Mouse (Mus musculus): ENCODE results near the gene Ropn1l. TPM values are rescaled to one million over a fixed set of nuclear protein-coding genes. Genes with fewer than 3 reads are reported as not detected.

Ropn1l gene
- total and polyA plus RNA-seq, 3 experiments, result 1.1 to 2.9 (median 2.0) TPM

DNA sequence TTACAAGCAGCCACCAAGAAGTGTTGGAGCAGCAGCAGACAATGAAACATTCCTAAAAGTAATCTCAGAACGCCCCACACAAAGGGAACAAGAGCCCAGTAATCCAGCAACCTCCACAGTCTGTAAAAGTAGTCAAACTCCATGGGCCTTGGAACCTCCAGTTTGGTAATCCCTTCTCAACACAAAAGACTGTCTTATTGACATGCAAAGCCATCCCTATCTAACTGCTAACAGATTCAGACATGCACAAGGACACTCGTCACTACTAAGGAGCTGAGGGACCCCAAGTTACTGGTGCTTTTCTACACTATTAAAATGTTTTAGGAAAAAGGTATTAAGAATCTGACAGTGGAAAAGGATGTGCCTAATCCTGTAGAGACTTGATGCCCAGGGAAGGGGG is 33.9 kb upstream of the Ropn1l start:
- H3K4me2 ChIP-seq (ENCODE audit: insufficient read depth, low read depth, poor library complexity, severe bottlenecking), result no peak overlapping the region
- no peaks in the 10 kb centered on the region for H3K9me3 ChIP-seq (replicated peaks; ENCODE audit: low read length)
- no peak overlapping the region for H3K9ac ChIP-seq (ENCODE audit: insufficient read depth, low read depth)
- H3K4me3 ChIP-seq (replicated peaks in 1 of 3; ENCODE audit: low read depth in 2 of 3, low read length in 2 of 3, poor library complexity in 1 of 3), result no peak overlapping the region
- TF ChIP-seq SMC3 (IDR thresholded peaks at IDR 0.05; ENCODE audit: low read depth, low read length) (no peak), RAD21 (IDR thresholded peaks at IDR 0.05; ENCODE audit: low read depth, low read length) (no peak), ZNF384 (IDR thresholded peaks at IDR 0.05; ENCODE audit: low read depth, low read length) (no peak), POLR2A (IDR thresholded peaks at IDR 0.05; ENCODE audit: low read depth, low read length) (no peak), MYC (IDR thresholded peaks at IDR 0.05; ENCODE audit: low read depth, low read length) (no peak), MAZ (IDR thresholded peaks at IDR 0.05; ENCODE audit: low read depth, low read length) (no peak), ZC3H11A (IDR thresholded peaks at IDR 0.05; ENCODE audit: low read depth, low read length) (no peak), MAX (IDR thresholded peaks at IDR 0.05; ENCODE audit: low read length) (no peak), CHD2 (IDR thresholded peaks at IDR 0.05; ENCODE audit: low read length) (no peak), ELF1 (IDR thresholded peaks at IDR 0.05; ENCODE audit: low read depth, low read length) (no peak), MXI1 (IDR thresholded peaks at IDR 0.05; ENCODE audit: low read depth, low read length) (no peak), CHD1 (IDR thresholded peaks at IDR 0.05; ENCODE audit: low read depth, low read length) (no peak), SIN3A (IDR thresholded peaks at IDR 0.05; ENCODE audit: low read length) (no peak), NELFE (IDR thresholded peaks at IDR 0.05; ENCODE audit: low read depth, low read length) (no peak), HCFC1 (IDR thresholded peaks at IDR 0.05; ENCODE audit: low read depth, low read length) (no peak)
- H3K79me2 ChIP-seq (replicated peaks; ENCODE audit: control insufficient read depth, extremely low read depth, insufficient read depth, poor library complexity, severe bottlenecking), result no peaks in the 10 kb centered on the region
- no peaks in the 10 kb centered on the region for H3K27me3 ChIP-seq (replicated peaks)
- H3K4me1 ChIP-seq (ENCODE audit: control insufficient read depth in 1 of 2, insufficient read depth in 2 of 2), result no peaks in the 10 kb centered on the region
- H3K27ac ChIP-seq (ENCODE audit: insufficient read depth, low read depth), result no peak overlapping the region
- no peak for DNase-seq (ENCODE audit: extremely low read depth)
- in situ Hi-C loops (cut with MboI; ENCODE audit: low pct_ligation_motif_present, low pct_unique_long_range_greater_than_20kb, low sequenced_read_pairs) (no loop called here), dilution Hi-C loops (cut with MboI; ENCODE audit: extremely low pct_ligation_motif_present, extremely low pct_unique_long_range_greater_than_20kb, low sequenced_read_pairs) (no loop called here)
- H3K36me3 ChIP-seq (replicated peaks in 1 of 2; ENCODE audit: control insufficient read depth in 1 of 2, insufficient read depth in 1 of 2, low read length in 1 of 2), result peaks cover 31 to 65% of the 10 kb centered on the region in 2 experiments

DNA sequence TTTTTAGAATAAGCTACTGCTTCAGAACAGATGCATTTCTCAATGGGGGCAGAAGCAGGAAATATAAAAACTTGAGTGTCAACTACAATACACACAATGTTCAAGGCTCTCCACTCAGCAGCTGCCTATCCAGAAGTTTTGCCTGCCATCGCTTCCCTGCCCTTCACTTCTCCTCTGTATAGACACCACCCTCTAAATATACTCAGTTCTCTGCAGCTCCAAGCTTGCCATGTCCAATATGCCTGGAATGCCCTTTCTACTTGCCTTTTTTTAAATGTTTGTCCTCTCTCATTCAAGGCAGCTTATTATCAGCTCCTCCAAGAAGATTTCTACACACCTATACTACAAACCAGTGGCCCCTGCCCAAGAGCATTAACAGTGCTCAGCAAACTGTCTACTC is 23.1 kb upstream of the Ropn1l start:
- in situ Hi-C loops (cut with MboI; ENCODE audit: low pct_ligation_motif_present, low pct_unique_long_range_greater_than_20kb, low sequenced_read_pairs) (no loop called here), dilution Hi-C loops (cut with MboI; ENCODE audit: extremely low pct_ligation_motif_present, extremely low pct_unique_long_range_greater_than_20kb, low sequenced_read_pairs) (no loop called here)

More for the DNA sequence above, 23.1 kb upstream of the Ropn1l start:
- Histone ChIP-seq H3K4me3 (replicated peaks in 1 of 3; ENCODE audit: low read depth in 2 of 3, low read length in 2 of 3, poor library complexity in 1 of 3) (no peak overlapping the region), H3K79me2 (replicated peaks; ENCODE audit: control insufficient read depth, extremely low read depth, insufficient read depth, poor library complexity, severe bottlenecking) (no peaks in the 10 kb centered on the region), H3K27me3 (replicated peaks) (no peaks in the 10 kb centered on the region), H3K9ac (ENCODE audit: insufficient read depth, low read depth) (no peak overlapping the region), H3K4me2 (ENCODE audit: insufficient read depth, low read depth, poor library complexity, severe bottlenecking) (no peak overlapping the region), H3K9me3 (replicated peaks; ENCODE audit: low read length) (no peaks in the 10 kb centered on the region), H3K27ac (ENCODE audit: insufficient read depth, low read depth) (no peak overlapping the region), H3K36me3 (replicated peaks in 1 of 2; ENCODE audit: control insufficient read depth in 1 of 2, insufficient read depth in 1 of 2, low read length in 1 of 2) (peaks cover 45 to 71% of the 10 kb centered on the region in 2 experiments), H3K4me1 (ENCODE audit: control insufficient read depth in 1 of 2, insufficient read depth in 2 of 2) (peaks cover 3 to 26% of the 10 kb centered on the region in 2 experiments; a peak in 2 of 4 replicates)
- DNase-seq (ENCODE audit: extremely low read depth), result no peak
- TF ChIP-seq CHD2 (IDR thresholded peaks at IDR 0.05; ENCODE audit: low read length) (no peak), MYC (IDR thresholded peaks at IDR 0.05; ENCODE audit: low read depth, low read length) (no peak), JUN (IDR thresholded peaks at IDR 0.05; ENCODE audit: insufficient read depth, low read depth, low read length) (no peak), TBP (conservative IDR thresholded peaks at IDR 0.05; ENCODE audit: low read depth, low read length) (no peak), JUND (conservative IDR thresholded peaks at IDR 0.05; ENCODE audit: low read depth, low read length) (no peak), POLR2AphosphoS2 (IDR thresholded peaks at IDR 0.05; ENCODE audit: low read depth, low read length) (no peak), ZKSCAN1 (IDR thresholded peaks at IDR 0.05; ENCODE audit: borderline replicate concordance, low read depth, low read length) (no peak), MEF2A (IDR thresholded peaks at IDR 0.05; ENCODE audit: borderline replicate concordance, low read depth, low read length) (no peak), IRF4 (IDR thresholded peaks at IDR 0.05; ENCODE audit: low read depth, low read length) (no peak), TCF12 (IDR thresholded peaks at IDR 0.05; ENCODE audit: low read depth, low read length) (no peak), HCFC1 (IDR thresholded peaks at IDR 0.05; ENCODE audit: low read depth, low read length) (no peak), USF1 (IDR thresholded peaks at IDR 0.05; ENCODE audit: low read depth, low read length) (no peak)
